Mouse (Mus musculus): ENCODE results near the gene Npb. TPM values are rescaled to one million over a fixed set of nuclear protein-coding genes. Genes with fewer than 3 reads are reported as not detected.
A peak's percentile ranks its signal among the peaks of the same experiment; 100 is the strongest.

Gene Npb
- total and polyA plus RNA-seq, 2 experiments from 2014 or later: 9.9 TPM; not detected in 1

DNA sequence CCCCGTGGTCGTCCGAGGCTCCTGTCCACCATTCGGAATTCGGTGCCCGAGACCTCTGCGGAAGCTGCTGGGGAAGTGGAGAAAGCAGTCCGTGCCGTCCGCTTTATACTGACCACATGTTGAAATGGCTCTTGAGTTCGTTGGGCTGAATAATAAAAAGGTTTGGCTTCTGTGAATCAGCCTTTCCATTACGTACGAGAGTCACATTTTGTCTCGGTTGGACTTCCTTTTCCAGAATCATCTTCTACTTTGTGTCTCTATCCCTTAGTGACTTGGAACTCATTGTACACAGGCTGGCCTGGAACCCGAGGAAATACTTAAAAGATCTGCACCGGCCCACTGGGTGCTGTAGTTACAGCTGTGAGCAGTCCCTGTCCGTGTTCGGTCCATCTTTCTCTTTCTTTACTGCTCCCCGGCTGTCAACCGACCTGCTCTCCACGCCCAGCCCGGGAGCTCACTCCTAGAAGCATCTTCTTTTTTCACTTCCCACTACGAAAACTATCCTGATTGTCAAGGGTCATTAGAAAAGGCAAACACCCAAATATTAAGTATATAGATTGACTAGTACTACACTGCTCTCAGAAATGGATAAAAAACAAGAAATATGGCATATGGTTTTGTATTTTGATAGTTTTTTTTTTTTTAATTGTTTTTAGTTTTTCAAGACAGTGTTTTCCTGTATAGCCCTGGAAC lies 34.5 kb upstream of the Npb start:
- ATAC-seq (ENCODE audit: insufficient read depth, low read depth) (peak; percentile 2; the same call in 1 of the 2 replicates), DNase-seq (ENCODE audit: low spot score) (peak; percentile 30)
- peaks cover 37% of the 10 kb centered on the region for H3K36me3 ChIP-seq (replicated peaks; ENCODE audit: control insufficient read depth, insufficient read depth, low read length)

DNA sequence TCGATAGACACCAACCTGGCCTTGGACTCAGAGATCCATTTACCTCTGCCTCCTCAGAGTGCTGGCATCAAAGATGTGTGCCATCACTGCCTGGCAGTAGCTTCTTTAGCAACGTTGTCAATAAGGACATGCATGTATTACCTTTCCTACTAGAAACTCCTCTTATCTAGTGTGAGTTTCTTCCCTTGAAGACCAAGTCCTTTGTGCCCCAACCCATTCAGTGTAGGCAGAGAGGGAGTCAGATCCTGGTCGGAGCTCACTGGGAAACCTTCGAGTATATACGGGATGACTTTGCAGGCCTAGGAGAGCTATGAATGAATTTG lies 34.0 kb upstream of the Npb start:
- peak overlapping the region; percentile 97 for H3K27ac ChIP-seq (ENCODE audit: low read depth)
- H3K36me3 ChIP-seq (replicated peaks; ENCODE audit: control insufficient read depth, insufficient read depth, low read length): peaks cover 41% of the 10 kb centered on the region
- H3K4me2 ChIP-seq (ENCODE audit: low read depth, low read length): peak overlapping the region; percentile 67
- peaks cover 29% of the 10 kb centered on the region for H3K4me1 ChIP-seq (ENCODE audit: control insufficient read depth, insufficient read depth)
- H3K27me3 ChIP-seq (ENCODE audit: control insufficient read depth, insufficient read depth, low read length): no peaks in the 10 kb centered on the region
- ATAC-seq (ENCODE audit: insufficient read depth, low read depth) (no peak), DNase-seq (ENCODE audit: low spot score) (no peak)
- H3K4me3 ChIP-seq (ENCODE audit: low read depth, low read length): peak overlapping the region; percentile 82; the same call in 1 of the 2 replicates
- peak overlapping the region; percentile 79; the same call in 1 of the 2 replicates for H3K9ac ChIP-seq (replicated peaks; ENCODE audit: low read depth, low read length)
- H3K9me3 ChIP-seq (replicated peaks; ENCODE audit: control insufficient read depth, low read length): no peaks in the 10 kb centered on the region
- TF ChIP-seq CTCF (IDR thresholded peaks at IDR 0.05; ENCODE audit: low read depth) (no peak), EP300 (IDR thresholded peaks at IDR 0.05; ENCODE audit: low read depth) (no peak)
- WGBS: 14% methylated on average over 5 of the region's 5 CpGs

More for the DNA sequence above, 34.5 kb upstream of the Npb start:
- WGBS: under 1% methylated on average over 23 of the region's 23 CpGs
- peak overlapping the region; percentile 97 for H3K27ac ChIP-seq (ENCODE audit: low read depth)
- peaks cover 26% of the 10 kb centered on the region for H3K4me1 ChIP-seq (ENCODE audit: control insufficient read depth, insufficient read depth)
- H3K27me3 ChIP-seq (ENCODE audit: control insufficient read depth, insufficient read depth, low read length): no peaks in the 10 kb centered on the region
- peak overlapping the region; percentile 79 for H3K9ac ChIP-seq (replicated peaks; ENCODE audit: low read depth, low read length)
- H3K4me2 ChIP-seq (ENCODE audit: low read depth, low read length): peak overlapping the region; percentile 67
- peak overlapping the region; percentile 82 for H3K4me3 ChIP-seq (ENCODE audit: low read depth, low read length)
- H3K9me3 ChIP-seq (replicated peaks; ENCODE audit: control insufficient read depth, low read length): no peaks in the 10 kb centered on the region
- TF ChIP-seq CTCF (IDR thresholded peaks at IDR 0.05; ENCODE audit: low read depth) (no peak), EP300 (IDR thresholded peaks at IDR 0.05; ENCODE audit: low read depth) (no peak)

DNA sequence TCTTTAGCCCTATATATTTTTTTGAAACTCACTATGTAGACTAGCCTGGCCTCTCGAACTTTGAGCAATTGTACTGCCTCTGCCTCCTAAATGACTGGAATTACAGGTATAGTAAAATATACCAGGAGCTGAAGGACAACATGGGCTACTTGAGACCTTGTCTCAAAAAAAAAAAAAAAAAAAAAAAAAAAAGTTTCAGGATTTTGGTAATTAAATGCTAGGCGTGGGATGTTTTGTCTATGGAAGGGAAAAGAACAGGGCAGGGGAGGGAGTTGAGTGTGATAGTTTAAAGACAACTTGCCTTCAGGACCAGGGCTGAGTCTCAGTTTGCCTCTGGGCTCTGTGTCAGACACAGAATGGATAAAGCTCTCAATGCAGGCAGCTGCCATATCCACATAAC lies 33.2 kb upstream of the Npb start:
- no peaks in the 10 kb centered on the region for H3K9me3 ChIP-seq (replicated peaks; ENCODE audit: control insufficient read depth, low read length)
- no peak for ATAC-seq (ENCODE audit: insufficient read depth, low read depth)
- no peak overlapping the region for H3K4me3 ChIP-seq (ENCODE audit: low read depth, low read length)
- H3K27me3 ChIP-seq (ENCODE audit: control insufficient read depth, insufficient read depth, low read length): no peaks in the 10 kb centered on the region
- H3K36me3 ChIP-seq (replicated peaks; ENCODE audit: control insufficient read depth, insufficient read depth, low read length): peaks cover 41% of the 10 kb centered on the region
- no peak overlapping the region for H3K9ac ChIP-seq (replicated peaks; ENCODE audit: low read depth, low read length)
- no peak for DNase-seq (ENCODE audit: low spot score)
- 82% methylated on average over 2 of the region's 2 CpGs for WGBS
- H3K4me2 ChIP-seq (ENCODE audit: low read depth, low read length): no peak overlapping the region
- TF ChIP-seq CTCF (IDR thresholded peaks at IDR 0.05; ENCODE audit: low read depth) (no peak), EP300 (IDR thresholded peaks at IDR 0.05; ENCODE audit: low read depth) (no peak)
- H3K4me1 ChIP-seq (ENCODE audit: control insufficient read depth, insufficient read depth): peaks cover 35% of the 10 kb centered on the region
- no peak overlapping the region; the same call in 1 of the 2 replicates for H3K27ac ChIP-seq (ENCODE audit: low read depth)

DNA sequence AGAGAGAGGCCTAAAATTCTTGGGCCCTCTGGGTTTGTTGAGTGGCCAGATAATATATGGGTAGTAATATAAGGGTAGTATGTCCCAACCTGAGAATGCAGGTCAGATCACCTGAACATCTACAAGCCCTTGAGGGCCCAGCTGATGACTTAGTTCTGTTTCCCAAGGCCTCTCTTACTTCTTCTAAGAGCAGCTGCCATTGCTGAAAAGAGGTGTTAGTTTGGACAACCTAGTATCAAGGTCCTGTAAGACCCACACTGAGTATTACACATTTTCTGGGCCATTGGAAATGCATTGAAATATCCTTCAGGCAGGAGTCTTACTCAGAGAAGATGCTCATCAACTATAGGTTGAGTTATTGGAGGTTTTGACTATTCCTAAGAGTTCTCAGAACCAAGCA lies 32.3 kb upstream of the Npb start:
- no peak for TF ChIP-seq CTCF (IDR thresholded peaks at IDR 0.05; ENCODE audit: low read depth)
- ATAC-seq (ENCODE audit: insufficient read depth, low read depth) (no peak), DNase-seq (ENCODE audit: low spot score) (no peak)
- H3K4me3 ChIP-seq (ENCODE audit: low read depth, low read length): no peak overlapping the region
- peaks cover 33% of the 10 kb centered on the region for H3K36me3 ChIP-seq (replicated peaks; ENCODE audit: control insufficient read depth, insufficient read depth, low read length)
- H3K9me3 ChIP-seq (replicated peaks; ENCODE audit: control insufficient read depth, low read length): no peaks in the 10 kb centered on the region
- no peak overlapping the region for H3K9ac ChIP-seq (replicated peaks; ENCODE audit: low read depth, low read length)
- H3K4me1 ChIP-seq (ENCODE audit: control insufficient read depth, insufficient read depth): peaks cover 40% of the 10 kb centered on the region
- no peaks in the 10 kb centered on the region for H3K27me3 ChIP-seq (ENCODE audit: control insufficient read depth, insufficient read depth, low read length)
- H3K27ac ChIP-seq (ENCODE audit: low read depth): no peak overlapping the region
- H3K4me2 ChIP-seq (ENCODE audit: low read depth, low read length): no peak overlapping the region

DNA sequence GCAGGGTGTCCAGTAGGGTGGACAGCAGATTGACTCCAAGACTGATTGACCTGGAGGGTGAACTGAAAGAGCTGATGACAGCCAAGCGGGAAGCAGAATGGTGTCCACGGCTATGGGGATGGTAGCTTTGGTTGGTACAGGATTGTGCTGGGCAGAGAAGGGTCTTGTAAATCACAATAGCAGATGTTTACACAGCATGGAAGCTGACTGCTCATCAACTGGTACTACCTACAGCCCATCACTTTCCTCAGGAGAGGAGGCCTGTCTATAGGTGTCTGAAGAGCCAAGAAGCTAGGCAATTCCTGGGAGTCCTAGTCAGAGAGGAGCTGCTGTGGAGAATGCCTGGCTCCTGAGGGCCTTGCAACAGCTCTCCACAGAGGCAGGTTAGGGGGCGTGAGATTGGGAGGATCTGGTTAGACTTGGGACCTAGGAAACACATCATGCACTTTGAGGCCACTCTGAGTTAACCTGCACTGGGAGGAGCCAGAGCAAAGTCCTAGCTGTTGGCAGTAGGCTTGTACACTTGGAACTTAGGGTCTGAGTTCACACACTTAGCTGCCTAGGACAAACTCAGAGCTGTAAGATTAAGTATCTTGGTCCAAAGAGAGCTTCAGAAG lies 31.8 kb upstream of the Npb start:
- no peak overlapping the region; the same call in 1 of the 2 replicates for H3K9ac ChIP-seq (replicated peaks; ENCODE audit: low read depth, low read length)

More for the DNA sequence above, 31.8 kb upstream of the Npb start:
- Histone ChIP-seq H3K27me3 (ENCODE audit: control insufficient read depth, insufficient read depth, low read length) (no peaks in the 10 kb centered on the region), H3K4me2 (ENCODE audit: low read depth, low read length) (no peak overlapping the region), H3K9me3 (replicated peaks; ENCODE audit: control insufficient read depth, low read length) (no peaks in the 10 kb centered on the region), H3K4me3 (ENCODE audit: low read depth, low read length) (no peak overlapping the region), H3K27ac (ENCODE audit: low read depth) (no peak overlapping the region), H3K4me1 (ENCODE audit: control insufficient read depth, insufficient read depth) (peaks cover 34% of the 10 kb centered on the region), H3K36me3 (replicated peaks; ENCODE audit: control insufficient read depth, insufficient read depth, low read length) (peaks cover 27% of the 10 kb centered on the region)
- TF ChIP-seq CTCF (IDR thresholded peaks at IDR 0.05; ENCODE audit: low read depth): no peak
- DNase-seq (ENCODE audit: low spot score) (no peak), ATAC-seq (ENCODE audit: insufficient read depth, low read depth) (no peak)
- 79% methylated on average over 3 of the region's 3 CpGs for WGBS
